Mouse (Mus musculus) mouse embryonic stem cell (cell line): ENCODE results near the gene Meis1.

ENCODE experiments used
- in situ Hi-C, 2 experiments: fragments of 300-500 bp; cut with MboI; formaldehyde crosslinking; loops; 1 replicate in 1 of 2; 3 replicates in 1 of 2; pipeline ENCODE4 v1.14.3; 2019 to 2020; ENCODE audit warnings: low sequenced_read_pairs in 2 of 2, low pct_unique_long_range_greater_than_20kb in 1 of 2, mixed read lengths in 1 of 2; ENCODE audit not compliant: unreplicated experiment in 1 of 2

Gene Meis1

GRCm38 (mm10) chr11:19015731-19016461 lies 2.9 kb downstream of the Meis1 start:
- in situ Hi-C loops, result no loop called here

GRCm38 (mm10) chr11:19015381-19015730 lies 3.4 kb downstream of the Meis1 start:
- in situ Hi-C loops, result no loop called here

GRCm38 (mm10) chr11:19014441-19015161 lies 4.2 kb downstream of the Meis1 start:
- in situ Hi-C loops, result no loop called here

- in situ Hi-C loops, result no loop called here
These were observed 4.7 kb downstream of the Meis1 start for GRCm38 (mm10) chr11:19014113-19014440.

- in situ Hi-C loops, result no loop called here
These were observed 5.4 kb downstream of the Meis1 start for GRCm38 (mm10) chr11:19013141-19014112.

GRCm38 (mm10) chr11:19012463-19013115 lies 6.2 kb downstream of the Meis1 start:
- in situ Hi-C loops, result no loop called here

- in situ Hi-C loops, result no loop called here
These were observed 6.8 kb downstream of the Meis1 start for GRCm38 (mm10) chr11:19012001-19012400.

- in situ Hi-C loops, result no loop called here
These were observed 7.5 kb downstream of the Meis1 start for GRCm38 (mm10) chr11:19011108-19011805.

- in situ Hi-C loops, result no loop called here
These were observed 8.4 kb downstream of the Meis1 start for GRCm38 (mm10) chr11:19010396-19010811.

- in situ Hi-C loops, result no loop called here
These were observed 9.0 kb downstream of the Meis1 start for GRCm38 (mm10) chr11:19009536-19010395.

- in situ Hi-C loops, result no loop called here
These were observed 10.0 kb downstream of the Meis1 start for GRCm38 (mm10) chr11:19008610-19009384.

- in situ Hi-C loops, result no loop called here
These were observed 11.0 kb downstream of the Meis1 start for GRCm38 (mm10) chr11:19007541-19008424.

GRCm38 (mm10) chr11:19007068-19007467 lies 11.7 kb downstream of the Meis1 start:
- in situ Hi-C loops, result no loop called here

- in situ Hi-C loops, result no loop called here
These were observed 12.7 kb downstream of the Meis1 start for GRCm38 (mm10) chr11:19005913-19006693.
